Mouse (Mus musculus) small intestine, adult 2 months (tissue): ENCODE results near the gene Nlrx1.

Experiments used
- CTCF ChIP-seq: fragments of 200-500 bp; IDR thresholded peaks from 2 replicates; pipeline ENCODE4 v1.5.1; 2012; ENCODE audit warnings: low read depth, mild to moderate bottlenecking, control low read depth, inconsistent platforms, low read length, moderate library complexity, mixed read lengths; ENCODE audit not compliant: insufficient replicate concordance, insufficient read length; ENCODE audit errors: extremely low read depth
- POLR2A ChIP-seq: fragments of 200-500 bp; IDR thresholded peaks from 2 replicates; pipeline ENCODE4 v1.6.1; 2012; ENCODE audit warnings: low read depth, mild to moderate bottlenecking, control low read depth, inconsistent platforms, low read length, moderate library complexity

DNA sequence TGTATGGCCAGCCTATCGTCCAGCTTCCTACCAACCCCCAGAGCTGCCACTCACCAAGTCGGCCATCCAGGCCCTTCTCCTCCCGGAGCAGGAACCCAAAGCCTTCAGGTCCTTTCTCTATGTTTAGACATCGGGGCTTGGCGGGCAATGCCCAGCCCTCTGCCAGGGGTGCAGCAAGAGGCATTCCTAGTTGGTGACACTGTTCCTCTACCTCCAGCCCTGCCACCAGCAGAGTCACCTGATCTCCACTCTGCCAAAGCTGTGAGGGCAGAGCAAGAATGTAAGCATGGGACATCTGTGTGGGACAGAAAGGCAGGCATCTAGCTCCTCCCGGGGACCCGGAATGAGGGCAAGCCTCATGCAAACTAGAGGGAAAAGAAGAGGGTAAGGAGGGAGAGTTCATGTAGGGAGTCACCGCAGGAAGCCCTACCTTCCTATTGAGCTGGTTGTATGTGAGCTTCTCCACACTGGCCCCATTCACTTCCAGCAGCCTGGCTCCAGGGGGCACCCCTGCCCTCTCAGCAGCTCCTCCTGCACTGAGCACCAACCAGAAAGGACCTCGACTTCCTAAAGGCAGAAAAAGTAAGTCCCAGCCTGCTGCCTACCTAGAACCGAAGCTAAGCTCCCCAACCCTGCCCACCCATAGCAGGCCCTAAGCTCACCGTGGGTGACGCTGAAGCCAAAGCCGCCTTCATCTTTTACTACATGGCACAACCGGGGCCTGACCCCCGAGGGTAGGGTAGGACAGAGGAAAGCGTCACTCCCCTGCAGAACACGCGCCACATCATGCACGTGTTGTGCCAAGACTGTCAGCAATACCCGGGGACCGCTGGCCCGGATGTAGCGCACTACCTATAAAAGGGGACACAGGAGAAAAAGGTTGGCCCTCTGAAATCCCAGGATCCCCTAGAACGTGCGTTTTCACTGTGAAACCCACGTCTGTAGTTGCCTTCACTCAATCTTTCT, 18.9 kb downstream of the Nlrx1 start:
- peak; percentile 51; the same call in 1 of the 2 replicates for TF ChIP-seq CTCF
- TF ChIP-seq POLR2A: no peak
